Mouse (Mus musculus): ENCODE data around the gene Espl1. TPM values are rescaled to one million over a fixed set of nuclear protein-coding genes. Genes with fewer than 3 reads are reported as not detected.
A peak's percentile ranks its signal among the peaks of the same experiment; 100 is the strongest.

Espl1 gene
- polyA plus RNA-seq (2014; fragmentation: Nextera tagmentation; extraction: Ambion mirVana): 28.0 and 33.0 TPM in 2 replicates

DNA sequence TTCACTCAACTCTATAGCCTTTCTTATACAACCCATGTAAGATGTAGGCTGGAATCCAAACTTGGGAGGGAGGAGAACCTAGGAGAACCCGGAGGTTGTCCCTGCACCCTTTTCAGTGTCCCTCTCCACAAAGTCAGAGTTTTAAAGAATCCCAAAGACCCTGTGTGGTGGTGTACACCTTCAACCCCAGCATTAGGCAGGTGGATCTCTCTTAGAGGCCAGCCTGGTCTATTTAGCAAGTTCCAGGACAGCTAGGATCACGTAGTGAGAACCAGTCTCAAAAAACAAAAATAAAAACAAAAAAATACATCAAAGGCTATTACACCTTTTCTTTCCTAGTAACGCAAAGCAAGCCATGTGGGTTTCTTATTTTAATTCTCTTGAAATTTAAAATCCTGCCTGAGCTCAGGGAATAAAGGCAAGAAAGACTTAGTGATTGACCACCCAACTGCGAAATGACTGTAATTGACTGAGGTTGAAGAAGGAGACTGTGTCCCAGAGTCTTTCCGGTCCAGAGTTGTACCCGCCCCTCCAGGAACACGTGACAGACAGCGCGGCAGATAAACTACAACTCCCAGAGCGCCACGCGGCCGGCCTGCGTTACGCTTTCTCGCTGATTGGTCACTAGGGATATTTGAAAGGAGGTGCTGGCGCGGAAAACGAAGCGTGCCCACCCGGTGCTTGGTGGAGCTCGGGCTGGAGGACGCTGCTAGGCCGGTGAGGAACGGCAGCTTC, at the start of gene Espl1:
Gene Espl1, plus strand, starts transcription at position 634 of the 735 bp plus-strand sequence.
- H3K36me3 ChIP-seq (ENCODE audit: control insufficient read depth, insufficient read depth, low read length): peaks cover 27% of the 10 kb centered on the region
- WGBS: 8% methylated on average over 25 of the region's 25 CpGs
- DNase-seq (ENCODE audit: low spot score) (peak; percentile 96), ATAC-seq (replicated peaks; ENCODE audit: low FRiP score, low TSS enrichment, low read depth) (peak; percentile 97)
- peak within 1 kb of the TSS; percentile 79 for H3K4me3 ChIP-seq (ENCODE audit: low read depth, low read length)
- H3K9ac ChIP-seq (ENCODE audit: low read length): peak within 1 kb of the TSS; percentile 44
- H3K27ac ChIP-seq (ENCODE audit: low read depth): no peak within 1 kb of the TSS
- H3K4me1 ChIP-seq (replicated peaks; ENCODE audit: control insufficient read depth, insufficient read depth, low read length): peaks cover 8% of the 10 kb centered on the region; the same call in 1 of the 2 replicates
- peak within 1 kb of the TSS; percentile 81 for H3K4me2 ChIP-seq (ENCODE audit: low read length)
- H3K27me3 ChIP-seq (replicated peaks; ENCODE audit: control insufficient read depth, insufficient read depth, low read length): no peaks in the 10 kb centered on the region
- no peaks in the 10 kb centered on the region for H3K9me3 ChIP-seq (ENCODE audit: control insufficient read depth, low read length)

DNA sequence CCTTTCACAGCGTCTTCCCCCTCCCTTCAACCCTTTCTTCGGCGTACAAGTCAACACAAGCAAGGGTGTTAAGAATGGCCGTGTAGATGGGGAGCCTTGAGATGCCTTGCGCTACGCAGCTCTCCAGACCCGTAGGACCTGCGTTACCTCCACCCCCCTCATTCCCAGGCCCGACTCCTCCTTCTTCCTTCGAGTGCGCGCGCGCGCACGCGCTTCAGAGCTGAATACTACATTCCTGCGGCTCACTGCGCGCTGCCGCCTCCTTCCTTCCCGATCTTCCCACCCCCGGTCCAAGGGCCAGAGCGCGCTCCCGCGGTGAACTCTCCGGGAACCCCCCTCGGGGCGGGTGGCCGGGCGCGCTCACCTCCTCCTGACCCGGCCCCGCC, 49.2 kb upstream of the Espl1 start:
- peak; percentile 95 for DNase-seq (ENCODE audit: low spot score)
- Histone ChIP-seq H3K4me2 (ENCODE audit: low read length) (peak overlapping the region; percentile 95), H3K9ac (ENCODE audit: low read length) (peak overlapping the region; percentile 58), H3K4me3 (ENCODE audit: low read depth, low read length) (peak overlapping the region; percentile 62), H3K4me1 (replicated peaks; ENCODE audit: control insufficient read depth, insufficient read depth, low read length) (peaks cover 57% of the 10 kb centered on the region), H3K9me3 (ENCODE audit: control insufficient read depth, low read length) (no peaks in the 10 kb centered on the region), H3K36me3 (ENCODE audit: control insufficient read depth, insufficient read depth, low read length) (no peaks in the 10 kb centered on the region), H3K27me3 (replicated peaks; ENCODE audit: control insufficient read depth, insufficient read depth, low read length) (no peaks in the 10 kb centered on the region), H3K27ac (ENCODE audit: low read depth) (peak overlapping the region; percentile 94)
- peak; percentile 82 for ATAC-seq (replicated peaks; ENCODE audit: low FRiP score, low TSS enrichment, low read depth)
- WGBS: under 1% methylated on average over 33 of the region's 35 CpGs

DNA sequence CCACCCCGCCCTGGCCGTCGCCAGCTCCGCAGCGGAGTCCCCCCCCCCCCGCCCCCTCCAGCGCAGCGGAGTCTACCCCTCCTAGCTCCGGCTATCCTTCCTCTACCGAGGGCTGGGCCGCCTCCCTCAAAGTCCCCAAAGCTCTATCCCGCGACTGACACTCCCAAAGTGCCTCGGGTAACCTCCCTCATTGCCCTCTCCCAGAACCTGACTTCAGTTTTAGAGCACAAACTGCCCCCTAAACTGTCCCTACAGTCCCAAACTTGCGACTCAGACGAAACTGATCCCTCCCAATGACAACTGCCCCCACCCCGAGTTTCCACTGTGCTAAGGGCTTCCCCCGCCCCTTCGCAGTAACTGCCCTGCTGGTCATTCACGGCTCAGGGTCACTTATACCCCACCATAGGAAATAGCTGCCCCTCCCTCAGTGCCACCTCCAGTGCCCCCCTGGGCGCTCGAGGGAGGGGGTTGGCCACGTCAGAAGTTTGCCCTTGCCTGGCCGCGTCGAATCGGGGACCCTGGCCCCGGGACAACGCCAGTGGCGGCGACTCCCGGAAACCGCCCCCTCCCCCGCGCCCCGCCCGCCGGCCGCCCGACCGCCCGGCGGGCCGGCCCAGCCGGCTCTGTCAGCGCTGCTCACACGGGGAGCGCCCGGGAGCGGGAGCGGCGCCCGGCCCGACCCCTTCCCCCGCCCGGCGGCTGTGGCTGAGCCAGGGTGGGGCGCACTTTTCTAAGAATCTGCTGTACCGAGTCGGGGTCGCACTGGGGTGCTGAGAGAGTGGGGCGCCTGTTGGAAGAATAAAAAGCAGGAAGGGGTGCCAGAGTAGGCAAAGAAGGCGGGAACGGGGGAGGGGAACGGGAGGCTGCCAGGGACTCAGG, 48.6 kb upstream of the Espl1 start:
- no peaks in the 10 kb centered on the region for H3K27me3 ChIP-seq (replicated peaks; ENCODE audit: control insufficient read depth, insufficient read depth, low read length)
- no peaks in the 10 kb centered on the region for H3K36me3 ChIP-seq (ENCODE audit: control insufficient read depth, insufficient read depth, low read length)
- DNase-seq (ENCODE audit: low spot score): peak; percentile 90
- H3K4me1 ChIP-seq (replicated peaks; ENCODE audit: control insufficient read depth, insufficient read depth, low read length): peaks cover 54% of the 10 kb centered on the region
- peak overlapping the region; percentile 62 for H3K4me3 ChIP-seq (ENCODE audit: low read depth, low read length)
- no peaks in the 10 kb centered on the region for H3K9me3 ChIP-seq (ENCODE audit: control insufficient read depth, low read length)
- peak; percentile 67 for ATAC-seq (replicated peaks; ENCODE audit: low FRiP score, low TSS enrichment, low read depth)
- 2% methylated on average over 53 of the region's 65 CpGs for WGBS
- H3K4me2 ChIP-seq (ENCODE audit: low read length): peak overlapping the region; percentile 95
- peak overlapping the region; percentile 57 for H3K9ac ChIP-seq (ENCODE audit: low read length)
- peak overlapping the region; percentile 94 for H3K27ac ChIP-seq (ENCODE audit: low read depth)

DNA sequence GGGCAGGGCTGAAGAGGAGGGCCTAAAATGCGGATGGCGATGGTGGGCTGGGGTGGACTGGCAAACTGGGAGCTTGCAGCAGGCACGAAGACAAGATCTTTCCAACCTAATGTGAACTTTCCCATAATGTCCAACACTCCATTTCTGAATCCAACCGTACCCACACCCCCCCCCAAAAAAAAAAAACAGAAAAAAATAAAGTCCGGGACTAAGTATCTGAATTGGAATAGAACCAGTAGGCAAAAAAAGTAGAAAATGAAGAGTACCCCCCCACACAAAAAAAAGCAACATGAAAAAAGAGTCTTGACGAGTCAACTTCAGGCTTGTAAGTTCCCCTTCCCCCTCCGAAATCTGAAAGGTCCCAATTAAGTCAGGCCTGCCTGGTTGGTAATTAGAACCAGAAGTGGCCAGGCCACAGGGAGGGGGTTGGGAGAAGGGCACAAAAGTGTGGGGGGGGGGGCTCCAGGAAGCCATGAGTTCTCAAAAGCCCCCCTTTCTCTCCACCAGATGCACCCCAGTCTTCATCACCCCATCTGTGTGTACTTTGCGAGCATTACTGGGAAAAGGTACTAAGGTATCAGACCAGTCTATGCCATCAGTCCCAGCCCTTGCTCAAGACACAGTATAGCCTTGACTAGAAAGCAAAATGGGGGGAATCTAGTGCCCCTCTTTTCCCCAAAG, 47.8 kb upstream of the Espl1 start:
- Histone ChIP-seq H3K9me3 (ENCODE audit: control insufficient read depth, low read length) (no peaks in the 10 kb centered on the region), H3K27ac (ENCODE audit: low read depth) (peak overlapping the region; percentile 94), H3K9ac (ENCODE audit: low read length) (peak overlapping the region; percentile 57), H3K36me3 (ENCODE audit: control insufficient read depth, insufficient read depth, low read length) (no peaks in the 10 kb centered on the region), H3K4me3 (ENCODE audit: low read depth, low read length) (peak overlapping the region; percentile 62), H3K4me2 (ENCODE audit: low read length) (peak overlapping the region; percentile 95), H3K4me1 (replicated peaks; ENCODE audit: control insufficient read depth, insufficient read depth, low read length) (peaks cover 47% of the 10 kb centered on the region), H3K27me3 (replicated peaks; ENCODE audit: control insufficient read depth, insufficient read depth, low read length) (no peaks in the 10 kb centered on the region)
- ATAC-seq (replicated peaks; ENCODE audit: low FRiP score, low TSS enrichment, low read depth): no peak
- DNase-seq (ENCODE audit: low spot score): no peak
- 14% methylated on average over 8 of the region's 8 CpGs for WGBS

DNA sequence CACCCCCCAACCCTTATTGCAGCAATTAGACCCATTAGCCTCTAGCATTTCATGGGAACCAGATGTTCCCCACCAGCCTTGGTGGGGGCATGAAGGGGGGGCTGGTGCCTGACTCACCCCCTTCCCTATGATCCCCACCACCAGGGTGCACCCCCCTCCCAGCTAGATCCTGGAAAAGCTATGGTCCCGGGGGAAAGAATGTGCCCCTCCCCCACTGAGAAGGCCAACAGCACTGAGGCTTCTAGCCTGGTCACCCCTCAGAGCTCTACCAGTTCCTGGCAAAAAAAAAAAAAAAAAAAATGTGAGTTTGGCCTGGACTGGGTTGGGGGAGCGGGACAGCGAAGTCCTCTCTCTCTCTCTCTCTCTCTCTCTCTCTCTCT, 47.3 kb upstream of the Espl1 start:
- DNase-seq (ENCODE audit: low spot score): no peak
- Histone ChIP-seq H3K27ac (ENCODE audit: low read depth) (peak overlapping the region; percentile 94; the same call in 1 of the 2 replicates), H3K4me3 (ENCODE audit: low read depth, low read length) (no peak overlapping the region), H3K27me3 (replicated peaks; ENCODE audit: control insufficient read depth, insufficient read depth, low read length) (no peaks in the 10 kb centered on the region), H3K4me2 (ENCODE audit: low read length) (peak overlapping the region; percentile 95), H3K9me3 (ENCODE audit: control insufficient read depth, low read length) (no peaks in the 10 kb centered on the region), H3K9ac (ENCODE audit: low read length) (no peak overlapping the region; the same call in 1 of the 2 replicates), H3K4me1 (replicated peaks; ENCODE audit: control insufficient read depth, insufficient read depth, low read length) (peaks cover 41% of the 10 kb centered on the region), H3K36me3 (ENCODE audit: control insufficient read depth, insufficient read depth, low read length) (no peaks in the 10 kb centered on the region)
- 12% methylated on average over 3 of the region's 3 CpGs for WGBS
- ATAC-seq (replicated peaks; ENCODE audit: low FRiP score, low TSS enrichment, low read depth): no peak

DNA sequence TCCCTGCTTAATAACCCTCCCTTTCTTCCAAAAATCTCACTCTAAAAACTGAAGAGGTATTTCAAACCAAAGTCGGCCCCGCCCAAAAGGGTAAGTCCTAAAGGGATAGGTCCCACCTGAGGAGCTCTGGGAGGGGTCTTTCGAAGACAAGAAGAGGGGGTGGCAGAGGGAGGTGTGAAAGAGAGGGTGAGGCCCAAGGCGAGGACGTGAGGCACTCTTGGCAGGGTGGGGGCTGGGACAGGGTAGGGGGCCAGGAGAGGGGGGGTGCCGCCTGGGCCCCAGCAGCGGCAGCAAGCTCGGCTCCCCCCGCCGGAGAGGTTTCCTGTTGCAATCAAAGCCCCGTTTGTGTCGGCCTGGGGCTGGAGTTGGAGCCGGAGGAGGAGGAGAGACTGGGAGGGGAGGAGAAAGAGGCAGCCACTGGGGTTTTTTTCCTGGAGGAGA, 46.8 kb upstream of the Espl1 start:
- 8% methylated on average over 10 of the region's 13 CpGs for WGBS
- H3K36me3 ChIP-seq (ENCODE audit: control insufficient read depth, insufficient read depth, low read length): no peaks in the 10 kb centered on the region
- H3K4me3 ChIP-seq (ENCODE audit: low read depth, low read length): peak overlapping the region; percentile 16; the same call in 1 of the 2 replicates
- peak overlapping the region; percentile 32; the same call in 1 of the 2 replicates for H3K9ac ChIP-seq (ENCODE audit: low read length)
- DNase-seq (ENCODE audit: low spot score): no peak
- no peak for ATAC-seq (replicated peaks; ENCODE audit: low FRiP score, low TSS enrichment, low read depth)
- no peaks in the 10 kb centered on the region for H3K9me3 ChIP-seq (ENCODE audit: control insufficient read depth, low read length)
- peaks cover 37% of the 10 kb centered on the region for H3K4me1 ChIP-seq (replicated peaks; ENCODE audit: control insufficient read depth, insufficient read depth, low read length)
- no peaks in the 10 kb centered on the region for H3K27me3 ChIP-seq (replicated peaks; ENCODE audit: control insufficient read depth, insufficient read depth, low read length)
- peak overlapping the region; percentile 94 for H3K27ac ChIP-seq (ENCODE audit: low read depth)
- peak overlapping the region; percentile 95 for H3K4me2 ChIP-seq (ENCODE audit: low read length)

DNA sequence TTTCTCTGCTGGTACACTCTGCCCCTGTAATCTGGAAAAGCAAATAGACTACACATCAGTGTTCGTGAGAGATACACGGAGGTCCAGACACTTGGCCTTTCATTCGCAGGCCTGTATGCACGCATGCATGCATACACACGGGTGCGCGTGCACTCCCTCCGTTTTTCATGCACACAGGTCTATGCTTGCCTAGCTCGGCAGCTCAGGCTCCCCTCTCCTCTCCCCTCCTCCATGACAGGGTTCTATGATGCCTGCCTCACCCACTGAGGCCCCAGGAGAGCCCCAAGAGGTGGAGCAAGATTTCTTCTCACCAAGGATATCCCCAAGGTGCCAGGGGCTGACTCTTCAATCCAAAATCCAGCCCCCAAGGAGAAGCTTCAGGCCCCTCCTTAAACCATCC, 46.1 kb upstream of the Espl1 start:
- 46% methylated on average over 9 of the region's 9 CpGs for WGBS
- DNase-seq (ENCODE audit: low spot score): no peak
- H3K4me3 ChIP-seq (ENCODE audit: low read depth, low read length): no peak overlapping the region
- H3K9me3 ChIP-seq (ENCODE audit: control insufficient read depth, low read length): no peaks in the 10 kb centered on the region
- H3K4me1 ChIP-seq (replicated peaks; ENCODE audit: control insufficient read depth, insufficient read depth, low read length): peaks cover 31% of the 10 kb centered on the region
- no peaks in the 10 kb centered on the region for H3K36me3 ChIP-seq (ENCODE audit: control insufficient read depth, insufficient read depth, low read length)
- H3K4me2 ChIP-seq (ENCODE audit: low read length): peak overlapping the region; percentile 95
- ATAC-seq (replicated peaks; ENCODE audit: low FRiP score, low TSS enrichment, low read depth): no peak
- no peaks in the 10 kb centered on the region for H3K27me3 ChIP-seq (replicated peaks; ENCODE audit: control insufficient read depth, insufficient read depth, low read length)
- H3K9ac ChIP-seq (ENCODE audit: low read length): no peak overlapping the region
- H3K27ac ChIP-seq (ENCODE audit: low read depth): peak overlapping the region; percentile 94

DNA sequence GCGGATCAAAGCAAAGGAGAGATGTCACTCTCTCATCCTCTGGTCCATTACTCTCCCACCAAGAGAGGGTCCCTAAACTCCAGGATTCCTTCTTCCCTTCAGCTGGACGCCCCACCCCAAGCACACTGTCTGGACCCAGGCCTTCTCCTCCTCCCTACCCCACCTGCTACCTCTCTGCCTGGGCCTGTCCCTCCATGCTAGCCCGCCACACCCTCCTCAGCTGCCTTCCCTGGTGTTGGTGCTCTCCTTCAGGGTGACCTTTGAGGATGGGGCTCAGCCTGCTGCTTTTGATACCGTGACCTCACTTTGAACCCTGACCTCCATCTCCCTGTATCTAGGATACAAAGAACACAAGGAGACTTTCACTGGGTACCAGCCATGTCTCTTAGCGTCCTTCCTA, 45.5 kb upstream of the Espl1 start:
- H3K9ac ChIP-seq (ENCODE audit: low read length): no peak overlapping the region
- no peak for ATAC-seq (replicated peaks; ENCODE audit: low FRiP score, low TSS enrichment, low read depth)
- H3K27ac ChIP-seq (ENCODE audit: low read depth): no peak overlapping the region
- DNase-seq (ENCODE audit: low spot score): no peak
- no peak overlapping the region for H3K4me3 ChIP-seq (ENCODE audit: low read depth, low read length)
- H3K9me3 ChIP-seq (ENCODE audit: control insufficient read depth, low read length): no peaks in the 10 kb centered on the region
- no peaks in the 10 kb centered on the region for H3K36me3 ChIP-seq (ENCODE audit: control insufficient read depth, insufficient read depth, low read length)
- no peaks in the 10 kb centered on the region for H3K27me3 ChIP-seq (replicated peaks; ENCODE audit: control insufficient read depth, insufficient read depth, low read length)
- H3K4me2 ChIP-seq (ENCODE audit: low read length): no peak overlapping the region
- H3K4me1 ChIP-seq (replicated peaks; ENCODE audit: control insufficient read depth, insufficient read depth, low read length): peaks cover 27% of the 10 kb centered on the region
- WGBS: 70% methylated on average over 5 of the region's 5 CpGs

Measured in intestine, embryonic 14.5 days (tissue).